Mouse (Mus musculus): ENCODE results near the gene Mettl9. TPM values are rescaled to one million over a fixed set of nuclear protein-coding genes. Genes with fewer than 3 reads are reported as not detected.

Mettl9 gene
- total RNA-seq (2023): 100 to 1,000 TPM; 165 to 209 TPM

DNA sequence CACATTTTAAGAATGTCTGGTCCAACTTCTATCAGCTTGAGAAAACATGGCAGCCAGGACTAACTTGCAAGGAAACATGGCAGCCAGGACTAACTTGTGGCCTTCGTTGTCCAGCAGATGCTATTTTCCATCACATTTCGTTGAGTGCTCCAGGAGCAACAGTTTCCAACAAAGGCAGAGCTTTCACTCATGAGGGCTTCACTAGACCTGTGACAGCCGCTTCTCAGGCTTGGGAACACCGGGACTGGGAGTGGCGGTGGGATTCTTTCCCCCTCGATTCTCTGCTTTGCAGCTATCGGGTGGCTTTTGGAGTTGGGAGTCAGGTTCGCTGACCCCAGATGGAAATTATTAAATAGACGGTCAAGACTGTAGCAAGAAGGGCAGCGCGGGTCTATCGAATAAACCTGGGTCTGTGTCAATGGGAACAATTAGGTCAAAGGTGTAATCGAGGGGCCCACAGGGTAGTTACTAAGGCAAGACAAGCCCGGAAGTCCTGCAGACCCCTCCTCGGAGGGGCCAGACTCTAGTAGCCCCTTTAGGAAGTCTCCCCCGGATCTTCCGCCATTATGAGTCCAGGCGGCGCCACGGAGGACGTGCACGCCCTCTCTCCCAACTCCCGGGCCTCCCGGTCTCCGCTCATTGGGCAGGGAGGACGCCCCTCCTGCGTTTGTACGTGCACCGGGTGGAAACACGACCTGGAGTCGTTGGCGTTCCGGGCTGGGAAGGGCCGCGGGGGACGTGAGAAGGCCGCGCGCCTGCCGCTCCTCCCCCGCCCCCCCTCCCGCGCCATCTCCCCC is at the start of gene Mettl9:
Gene Mettl9 (plus strand): TSS at position 590 of the 797 bp plus-strand sequence.

GRCm38 (mm10) chr7:121074281-121074680 is 40.0 kb downstream of the Mettl9 start, which contains the start of gene Igsf6:
Igsf6 (minus strand) TSS chr7:121074572.

GRCm38 (mm10) chr7:121081350-121081749 is 47.1 kb downstream of the Mettl9 start, which contains the start of gene Otoa:
Otoa (plus strand) TSS chr7:121081650.

Other genes with a start within 250 kb of the Mettl9 start
- gene Gm5737, start 222.1 kb upstream of the Mettl9 start, total RNA-seq (2023): not detected
- 10 to 100 TPM; 47.0 to 52.8 TPM for gene Eef2k, start 191.6 kb upstream of the Mettl9 start, total RNA-seq (2023)
- 1 to 10 TPM; 8.4 to 9.4 TPM for gene Polr3e, start 116.7 kb upstream of the Mettl9 start, total RNA-seq (2023)
- 1 to 10 TPM; 4.9 to 8.7 TPM for gene Cdr2, start 52.1 kb upstream of the Mettl9 start, total RNA-seq (2023)
- gene Mfsd13b, start 51.9 kb upstream of the Mettl9 start, total RNA-seq (2023): not detected
- 100 to 1,000 TPM; 305 to 324 TPM for gene Igsf6, start 40.1 kb downstream of the Mettl9 start, total RNA-seq (2023)
- gene Otoa, start 47.2 kb downstream of the Mettl9 start, total RNA-seq (2023): 1 to 10 TPM in 1 of 2 experiments, under 1 TPM in 1; 0.68 to 1.0 TPM